Mouse (Mus musculus) cerebellum, postnatal 14 days (tissue): ENCODE data around the gene Efhd2.

Experiments used
- DNase-seq, 2 experiments: peaks; one replicate each; pipeline ENCODE4 v3.0.0; 2021; ENCODE audit warnings: mixed read lengths in 2 of 2

Gene Efhd2

GRCm38 (mm10) chr4:141879875-141880274 is 5.2 kb upstream of the Efhd2 start:
- no peak for DNase-seq

GRCm38 (mm10) chr4:141879074-141879473 is 4.4 kb upstream of the Efhd2 start:
- no peak for DNase-seq

- no peak for DNase-seq
Observed at GRCm38 (mm10) chr4:141878621-141879020, 3.9 kb upstream of the Efhd2 start.

GRCm38 (mm10) chr4:141875481-141876108 is 875 bp upstream of the Efhd2 start:
- no peak for DNase-seq

- DNase-seq = peak in 1 of 2 experiments; percentile 28
Observed at GRCm38 (mm10) chr4:141874111-141874600, 564 bp downstream of the Efhd2 start.

GRCm38 (mm10) chr4:141872977-141873376 is 1.7 kb downstream of the Efhd2 start:
- DNase-seq = no peak

GRCm38 (mm10) chr4:141871909-141872308 is 2.8 kb downstream of the Efhd2 start:
- peak; percentile 61 to 76 for DNase-seq

- no peak for DNase-seq
Observed at GRCm38 (mm10) chr4:141871333-141871725, 3.4 kb downstream of the Efhd2 start.

- DNase-seq = peak; percentile 78 to 80
Observed at GRCm38 (mm10) chr4:141870666-141871332, 3.9 kb downstream of the Efhd2 start.

GRCm38 (mm10) chr4:141869436-141870215 is 5.1 kb downstream of the Efhd2 start:
- DNase-seq = no peak

GRCm38 (mm10) chr4:141868051-141868450 is 6.7 kb downstream of the Efhd2 start:
- no peak for DNase-seq

- DNase-seq = peak; percentile 78 to 86
Observed at GRCm38 (mm10) chr4:141867498-141867897, 7.2 kb downstream of the Efhd2 start.

GRCm38 (mm10) chr4:141866933-141867490 is 7.7 kb downstream of the Efhd2 start:
- DNase-seq = peak in 1 of 2 experiments; percentile 38

GRCm38 (mm10) chr4:141865600-141865999 is 9.1 kb downstream of the Efhd2 start:
- peak in 1 of 2 experiments; percentile 43 for DNase-seq

- no peak for DNase-seq
Observed at GRCm38 (mm10) chr4:141865006-141865405, 9.7 kb downstream of the Efhd2 start.

GRCm38 (mm10) chr4:141864506-141864905 is 10.2 kb downstream of the Efhd2 start:
- DNase-seq = no peak

- DNase-seq = no peak
Observed at GRCm38 (mm10) chr4:141863726-141864280, 10.9 kb downstream of the Efhd2 start.

GRCm38 (mm10) chr4:141862867-141863266 is 11.9 kb downstream of the Efhd2 start:
- DNase-seq = no peak

GRCm38 (mm10) chr4:141861591-141862295 is 13.0 kb downstream of the Efhd2 start:
- no peak for DNase-seq

GRCm38 (mm10) chr4:141860246-141860841 is 14.4 kb downstream of the Efhd2 start:
- peak; percentile 37 to 52 for DNase-seq

- DNase-seq = no peak
Observed at GRCm38 (mm10) chr4:141859351-141859750, 15.4 kb downstream of the Efhd2 start.

- peak; percentile 48 to 51 for DNase-seq
Observed at GRCm38 (mm10) chr4:141858501-141858900, 16.2 kb downstream of the Efhd2 start.
